Mouse (Mus musculus) CH12.LX (cell line): Measurements from ENCODE around the gene Slc15a1. TPM values are rescaled to one million over a fixed set of nuclear protein-coding genes. Genes with fewer than 3 reads are reported as not detected.

Source experiments
- DNase-seq: peaks from one replicate; pipeline ENCODE4 v3.0.0-alpha.2; 2013; ENCODE audit errors: extremely low read depth
- H3K27ac ChIP-seq: 2 replicates; pipeline ENCODE4 v1.5.1; 2012; ENCODE audit warnings: low read depth, mild to moderate bottlenecking, control low read depth, moderate library complexity; ENCODE audit not compliant: insufficient read depth
- H3K27me3 ChIP-seq: replicated peaks from 2 replicates; pipeline ENCODE3; 2012; ENCODE audit warnings: inconsistent platforms
- H3K36me3 ChIP-seq, 2 experiments: replicated peaks in 1 of 2; 2 replicates each; pipeline versions ENCODE3 to v1.6.1; 2012; ENCODE audit warnings: inconsistent platforms in 1 of 2, low read length in 1 of 2, mild to moderate bottlenecking in 1 of 2, mixed read lengths in 1 of 2, moderate library complexity in 1 of 2; ENCODE audit not compliant: control insufficient read depth in 1 of 2, insufficient read depth in 1 of 2
- H3K4me1 ChIP-seq, 2 experiments: 2 replicates each; pipeline ENCODE4 v1.6.1; 2012; ENCODE audit warnings: inconsistent platforms in 1 of 2, moderate library complexity in 1 of 2; ENCODE audit not compliant: insufficient read depth in 2 of 2, control insufficient read depth in 1 of 2
- H3K4me2 ChIP-seq: 2 replicates; pipeline ENCODE4 v1.6.1; 2012; ENCODE audit warnings: low read depth, mild to moderate bottlenecking, control low read depth; ENCODE audit not compliant: poor library complexity, insufficient read depth, severe bottlenecking
- H3K4me3 ChIP-seq, 3 experiments: fragments of 150-350 bp in 1 of 3; sonication (generic) in 1 of 3; replicated peaks in 1 of 3; 2 replicates each; pipeline versions ENCODE3 to v1.5.1; 2011 to 2012; ENCODE audit warnings: low read depth in 2 of 3, low read length in 2 of 3, mild to moderate bottlenecking in 2 of 3, moderate library complexity in 2 of 3, control low read depth in 1 of 3, improper control_type of control experiment in 1 of 3, inconsistent platforms in 1 of 3, mixed read lengths in 1 of 3; ENCODE audit not compliant: poor library complexity in 1 of 3
- H3K79me2 ChIP-seq: replicated peaks from 2 replicates; pipeline ENCODE4 v1.6.1; 2012; ENCODE audit warnings: mild to moderate bottlenecking, moderate library complexity; ENCODE audit not compliant: control insufficient read depth, poor library complexity, insufficient read depth, severe bottlenecking; ENCODE audit errors: extremely low read depth
- H3K9ac ChIP-seq: 2 replicates; pipeline ENCODE4 v1.6.1; 2012; ENCODE audit warnings: low read depth, mild to moderate bottlenecking, control low read depth, moderate library complexity; ENCODE audit not compliant: insufficient read depth
- H3K9me3 ChIP-seq: replicated peaks from 2 replicates; pipeline ENCODE3; 2012; ENCODE audit warnings: low read length, inconsistent platforms, mixed read lengths
- BHLHE40 ChIP-seq: IDR thresholded peaks from 2 replicates; pipeline ENCODE4 v1.6.1; 2011; ENCODE audit warnings: mild to moderate bottlenecking, low read depth, low read length, improper control_type of control experiment
- CHD2 ChIP-seq: IDR thresholded peaks from 2 replicates; pipeline ENCODE4 v1.6.1; 2011; ENCODE audit warnings: low read length, improper control_type of control experiment
- CTCF ChIP-seq, 2 experiments: IDR thresholded peaks in 1 of 2; conservative IDR thresholded peaks in 1 of 2; 2 replicates each; pipeline ENCODE4 v1.5.1; 2011 to 2012; ENCODE audit warnings: low read depth in 2 of 2, low read length in 2 of 2, improper control_type of control experiment in 1 of 2, inconsistent platforms in 1 of 2, mild to moderate bottlenecking in 1 of 2, moderate library complexity in 1 of 2
- E2F4 ChIP-seq: IDR thresholded peaks from 2 replicates; pipeline ENCODE4 v1.6.1; 2011; ENCODE audit warnings: low read depth, low read length, improper control_type of control experiment; ENCODE audit not compliant: insufficient replicate concordance
- EP300 ChIP-seq: IDR thresholded peaks from 2 replicates; pipeline ENCODE4 v1.6.1; 2011; ENCODE audit warnings: low read length, improper control_type of control experiment
- GABPA ChIP-seq: IDR thresholded peaks from 2 replicates; pipeline ENCODE4 v1.6.1; 2012; ENCODE audit warnings: low read depth, low read length, improper control_type of control experiment, inconsistent platforms; ENCODE audit not compliant: insufficient replicate concordance
- HCFC1 ChIP-seq: IDR thresholded peaks from 2 replicates; pipeline ENCODE4 v1.6.1; 2012; ENCODE audit warnings: low read depth, mild to moderate bottlenecking, inconsistent platforms, low read length, improper control_type of control experiment
- IRF4 ChIP-seq: IDR thresholded peaks from 2 replicates; pipeline ENCODE4 v1.6.1; 2014; ENCODE audit warnings: low read depth, mild to moderate bottlenecking, inconsistent platforms, low read length, improper control_type of control experiment
- KAT2A ChIP-seq: IDR thresholded peaks from 2 replicates; pipeline ENCODE4 v1.6.1; 2012; ENCODE audit warnings: low read length, improper control_type of control experiment, inconsistent platforms; ENCODE audit not compliant: insufficient replicate concordance
- MYC ChIP-seq: IDR thresholded peaks from 2 replicates; pipeline ENCODE4 v1.6.1; 2011; ENCODE audit warnings: low read depth, mild to moderate bottlenecking, improper control_type of control experiment, low read length
- NELFE ChIP-seq: IDR thresholded peaks from 2 replicates; pipeline ENCODE4 v1.6.1; 2011; ENCODE audit warnings: low read depth, low read length, improper control_type of control experiment
- PAX5 ChIP-seq: IDR thresholded peaks from 2 replicates; pipeline ENCODE4 v1.6.1; 2012; ENCODE audit warnings: low read length, inconsistent platforms, mixed read lengths
- POLR2A ChIP-seq: IDR thresholded peaks from 2 replicates; pipeline ENCODE4 v1.6.1; 2011; ENCODE audit warnings: low read depth, mild to moderate bottlenecking, improper control_type of control experiment, low read length
- POLR2AphosphoS2 ChIP-seq: IDR thresholded peaks from 2 replicates; pipeline ENCODE4 v1.6.1; 2011; ENCODE audit warnings: low read depth, low read length, improper control_type of control experiment
- RAD21 ChIP-seq: IDR thresholded peaks from 2 replicates; pipeline ENCODE4 v1.6.1; 2011; ENCODE audit warnings: low read depth, mild to moderate bottlenecking, low read length, improper control_type of control experiment, moderate library complexity
- SMC3 ChIP-seq: IDR thresholded peaks from 2 replicates; pipeline ENCODE4 v1.6.1; 2011; ENCODE audit warnings: low read depth, low read length, improper control_type of control experiment
- TBP ChIP-seq: conservative IDR thresholded peaks from 2 replicates; pipeline ENCODE4 v1.6.1; 2011; ENCODE audit warnings: low read depth, low read length, improper control_type of control experiment
- TCF12 ChIP-seq: IDR thresholded peaks from 2 replicates; pipeline ENCODE4 v1.6.1; 2014; ENCODE audit warnings: low read depth, mild to moderate bottlenecking, inconsistent platforms, low read length, improper control_type of control experiment
- UBTF ChIP-seq: IDR thresholded peaks from 2 replicates; pipeline ENCODE4 v1.6.1; 2012; ENCODE audit warnings: low read depth, mild to moderate bottlenecking, inconsistent platforms, low read length, improper control_type of control experiment, moderate library complexity
- USF1 ChIP-seq: IDR thresholded peaks from 2 replicates; pipeline ENCODE4 v1.6.1; 2014; ENCODE audit warnings: low read depth, mild to moderate bottlenecking, inconsistent platforms, low read length, improper control_type of control experiment
- ZKSCAN1 ChIP-seq: IDR thresholded peaks from 2 replicates; pipeline ENCODE4 v1.6.1; 2012; ENCODE audit warnings: low read depth, inconsistent platforms, low read length, improper control_type of control experiment, borderline replicate concordance
- ZNF384 ChIP-seq: IDR thresholded peaks from 2 replicates; pipeline ENCODE4 v1.6.1; 2012; ENCODE audit warnings: low read depth, low read length, improper control_type of control experiment, inconsistent platforms
- dilution Hi-C: fragments of 300-500 bp; cut with MboI; formaldehyde crosslinking; loops from 2 replicates; pipeline ENCODE4 v1.14.3; 2020; ENCODE audit warnings: low sequenced_read_pairs; ENCODE audit not compliant: extremely low pct_unique_long_range_greater_than_20kb, extremely low pct_ligation_motif_present
- in situ Hi-C: fragments of 300-500 bp; cut with MboI; formaldehyde crosslinking; loops from 3 replicates; pipeline ENCODE4 v1.14.3; 2019; ENCODE audit warnings: low sequenced_read_pairs, low pct_ligation_motif_present, low pct_unique_long_range_greater_than_20kb, mixed read lengths
- polyA plus RNA-seq: library from polyadenylated mRNA; unstranded; fragments of >175 nt; gene quantifications from 2 replicates; pipeline ENCODE4 v1.2.1, GENCODE M21; 2012; ENCODE audit warnings: low read depth; ENCODE audit not compliant: insufficient read length
- total RNA-seq, 2 experiments: library from RNA; depleted of rRNA; stranded (reverse); fragments of 300-350 nt in 1 of 2; fragments of >200 nt in 1 of 2; gene quantifications; 2 replicates each; pipeline ENCODE4 v1.2.3; 2012 to 2014

The Slc15a1 gene
- total and polyA plus RNA-seq, 3 experiments: 0.04 to 0.19 TPM; not detected in 1

GRCm38 (mm10) chr14:121435794-121436193 lies 69.3 kb downstream of the Slc15a1 start:
- in situ Hi-C loops (no loop called here), dilution Hi-C loops (no loop called here)
- Histone ChIP-seq H3K9me3 (peaks cover 3% of the 10 kb centered on the region), H3K4me1 (peaks cover 5 to 9% of the 10 kb centered on the region in 2 experiments; a peak in 3 of 4 replicates), H3K27ac (no peak overlapping the region), H3K4me3 (no peak overlapping the region), H3K9ac (no peak overlapping the region), H3K4me2 (no peak overlapping the region), H3K79me2 (no peaks in the 10 kb centered on the region), H3K27me3 (no peaks in the 10 kb centered on the region), H3K36me3 (no peaks in the 10 kb centered on the region)
- TF ChIP-seq NELFE: no peak
- TF ChIP-seq HCFC1: no peak
- no peak for TF ChIP-seq USF1
- no peak for TF ChIP-seq E2F4
- no peak for TF ChIP-seq TCF12
- no peak for TF ChIP-seq IRF4
- TF ChIP-seq PAX5: no peak
- TF ChIP-seq POLR2A: no peak
- no peak for DNase-seq

- H3K9ac ChIP-seq: no peak overlapping the region
- H3K27me3 ChIP-seq: no peaks in the 10 kb centered on the region
- in situ Hi-C loops (loop anchor here (5.0 kb wide), 1 partner anchor 49 kb away; the partner anchor contains the start of gene Stk24), dilution Hi-C loops (no loop called here)
- H3K4me2 ChIP-seq: no peak overlapping the region
- no peaks in the 10 kb centered on the region for H3K79me2 ChIP-seq
- no peaks in the 10 kb centered on the region for H3K36me3 ChIP-seq
- no peak for DNase-seq
- no peak overlapping the region for H3K4me3 ChIP-seq
- TF ChIP-seq POLR2A (no peak), KAT2A (no peak), USF1 (no peak), MYC (no peak), TBP (no peak), SMC3 (no peak), CHD2 (no peak), POLR2AphosphoS2 (no peak), BHLHE40 (no peak), RAD21 (no peak), UBTF (no peak), CTCF (conservative IDR thresholded peaks at IDR 0.05 in 1 of 2, IDR thresholded peaks at IDR 0.05 in 1 of 2; ENCODE audit: low read depth in 2 of 2, low read length in 2 of 2) (no peak), TCF12 (no peak), NELFE (no peak), ZNF384 (no peak), GABPA (no peak), HCFC1 (no peak), EP300 (no peak), ZKSCAN1 (no peak)
- no peak overlapping the region for H3K27ac ChIP-seq
- H3K4me1 ChIP-seq: peaks cover 1 to 16% of the 10 kb centered on the region in 2 experiments; a peak in 1 of 4 replicates
- H3K9me3 ChIP-seq: peaks cover 9% of the 10 kb centered on the region
Measured at GRCm38 (mm10) chr14:121431261-121431660, 73.8 kb downstream of the Slc15a1 start.
